Mouse (Mus musculus): ENCODE measurements around the gene Hspbap1. TPM values are rescaled to one million over a fixed set of nuclear protein-coding genes. Genes with fewer than 3 reads are reported as not detected.

Hspbap1 gene
- polyA plus RNA-seq, 1 experiment from 2014 or later, result 26.9 TPM

GRCm38 (mm10) chr16:35753926-35754325 is 16.2 kb upstream of the Hspbap1 start:
- DNase-seq (ENCODE audit: low spot score) (no peak), ATAC-seq (replicated peaks; ENCODE audit: insufficient number of reproducible peaks, low FRiP score, low TSS enrichment, low read depth) (no peak)
- H3K9ac ChIP-seq (replicated peaks; ENCODE audit: low read length), result no peak overlapping the region
- no peaks in the 10 kb centered on the region for H3K27me3 ChIP-seq (ENCODE audit: control insufficient read depth, insufficient read depth, low read length)
- H3K9me3 ChIP-seq (replicated peaks; ENCODE audit: control insufficient read depth, low read length), result no peaks in the 10 kb centered on the region
- no peaks in the 10 kb centered on the region for H3K36me3 ChIP-seq (replicated peaks; ENCODE audit: control insufficient read depth, insufficient read depth, low read depth, low read length)
- H3K4me1 ChIP-seq (ENCODE audit: control insufficient read depth, insufficient read depth, low read length), result no peaks in the 10 kb centered on the region
- 94% methylated on average over 5 of the region's 5 CpGs for WGBS
- no peak overlapping the region for H3K27ac ChIP-seq (replicated peaks; ENCODE audit: low read depth, low read length)
- H3K4me3 ChIP-seq (ENCODE audit: low read depth, low read length), result no peak overlapping the region
- H3K4me2 ChIP-seq (ENCODE audit: low read depth, low read length), result no peak overlapping the region

DNA sequence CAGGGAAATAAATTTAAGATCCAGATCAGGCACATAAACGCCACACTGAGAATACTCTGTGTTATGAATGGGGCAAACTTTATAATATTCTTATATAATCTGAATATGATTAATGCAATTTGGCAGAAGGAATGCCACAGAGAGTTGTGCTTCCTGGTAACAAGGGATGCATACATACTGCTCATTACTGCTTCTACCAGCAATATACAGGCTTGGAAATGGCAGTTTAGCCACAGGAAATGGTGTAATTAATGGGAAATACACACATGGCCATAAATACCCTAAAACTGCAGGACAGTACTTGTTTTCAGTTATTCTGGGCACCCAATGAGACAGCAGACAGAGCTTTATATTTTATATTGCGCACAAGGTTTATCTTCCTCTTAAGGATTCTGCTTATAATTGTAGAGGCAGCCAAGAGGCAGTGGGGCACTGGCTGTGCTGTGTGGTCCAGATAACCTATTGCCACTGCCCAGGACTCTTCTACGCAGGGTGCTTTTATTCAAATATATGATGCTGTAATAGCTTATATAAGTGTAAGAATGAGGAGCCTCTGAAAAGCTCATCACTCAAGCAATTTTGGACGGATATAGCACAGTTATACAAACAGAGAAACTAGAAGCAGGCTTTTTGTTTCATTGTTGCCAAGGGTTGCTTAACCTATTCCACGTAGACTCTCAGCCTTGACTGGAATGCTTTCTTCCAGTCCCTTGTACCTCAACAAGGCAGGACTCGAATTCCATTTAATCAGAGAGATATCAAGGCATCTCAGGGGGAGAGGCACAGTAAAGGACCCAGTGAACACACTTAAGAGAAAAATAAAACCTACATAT is 14.5 kb upstream of the Hspbap1 start:
- Histone ChIP-seq H3K4me1 (ENCODE audit: control insufficient read depth, insufficient read depth, low read length) (no peaks in the 10 kb centered on the region), H3K4me3 (ENCODE audit: low read depth, low read length) (no peak overlapping the region), H3K9ac (replicated peaks; ENCODE audit: low read length) (no peak overlapping the region), H3K27me3 (ENCODE audit: control insufficient read depth, insufficient read depth, low read length) (no peaks in the 10 kb centered on the region), H3K9me3 (replicated peaks; ENCODE audit: control insufficient read depth, low read length) (no peaks in the 10 kb centered on the region), H3K27ac (replicated peaks; ENCODE audit: low read depth, low read length) (no peak overlapping the region), H3K4me2 (ENCODE audit: low read depth, low read length) (no peak overlapping the region), H3K36me3 (replicated peaks; ENCODE audit: control insufficient read depth, insufficient read depth, low read depth, low read length) (no peaks in the 10 kb centered on the region)
- ATAC-seq (replicated peaks; ENCODE audit: insufficient number of reproducible peaks, low FRiP score, low TSS enrichment, low read depth) (no peak), DNase-seq (ENCODE audit: low spot score) (no peak)
- WGBS, result 89% methylated on average over 6 of the region's 6 CpGs

DNA sequence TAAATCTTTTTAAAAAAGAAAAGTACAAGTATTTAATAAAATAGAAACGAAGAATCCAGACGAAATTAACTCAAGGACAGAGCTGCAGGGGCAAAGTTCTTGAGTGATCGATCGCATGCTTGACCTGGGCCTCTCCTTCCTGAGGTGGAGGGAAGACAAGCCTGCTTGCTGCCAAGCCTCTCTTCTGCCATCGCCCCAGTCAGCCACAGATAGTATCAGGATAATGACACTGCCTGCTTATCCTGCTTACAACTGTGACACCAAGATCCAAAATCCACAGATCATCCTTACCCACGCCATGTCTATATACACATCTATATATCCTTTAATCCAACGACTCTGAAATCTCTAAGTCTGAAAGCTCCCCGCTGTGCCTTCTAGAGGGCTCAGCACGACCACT is 13.5 kb upstream of the Hspbap1 start:
- Histone ChIP-seq H3K9ac (replicated peaks; ENCODE audit: low read length) (no peak overlapping the region), H3K9me3 (replicated peaks; ENCODE audit: control insufficient read depth, low read length) (no peaks in the 10 kb centered on the region), H3K4me1 (ENCODE audit: control insufficient read depth, insufficient read depth, low read length) (no peaks in the 10 kb centered on the region), H3K4me3 (ENCODE audit: low read depth, low read length) (no peak overlapping the region), H3K27ac (replicated peaks; ENCODE audit: low read depth, low read length) (no peak overlapping the region), H3K4me2 (ENCODE audit: low read depth, low read length) (no peak overlapping the region), H3K36me3 (replicated peaks; ENCODE audit: control insufficient read depth, insufficient read depth, low read depth, low read length) (no peaks in the 10 kb centered on the region), H3K27me3 (ENCODE audit: control insufficient read depth, insufficient read depth, low read length) (no peaks in the 10 kb centered on the region)
- 85% methylated on average over 9 of the region's 9 CpGs for WGBS
- no peak for ATAC-seq (replicated peaks; ENCODE audit: insufficient number of reproducible peaks, low FRiP score, low TSS enrichment, low read depth)
- no peak for DNase-seq (ENCODE audit: low spot score)

DNA sequence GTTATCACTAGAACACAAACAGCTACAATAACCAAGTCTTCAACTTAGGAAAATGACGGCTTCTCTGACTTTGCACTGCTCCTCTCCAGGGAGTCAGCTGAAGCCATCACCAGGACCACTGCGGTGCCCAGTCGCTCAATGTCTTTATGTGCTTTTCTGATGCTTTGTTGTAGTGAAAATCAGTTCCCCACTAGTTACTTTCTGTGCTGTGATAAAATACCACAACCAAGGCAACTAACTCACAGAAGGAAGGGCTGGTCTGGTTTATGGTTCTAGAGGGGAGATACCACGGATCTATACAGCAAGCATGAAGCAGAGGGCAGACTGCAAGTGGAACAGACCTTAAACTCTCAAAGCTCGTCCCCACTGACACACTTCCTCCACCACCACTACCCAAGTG is 10.8 kb upstream of the Hspbap1 start:
- no peak for ATAC-seq (replicated peaks; ENCODE audit: insufficient number of reproducible peaks, low FRiP score, low TSS enrichment, low read depth)
- Histone ChIP-seq H3K27ac (replicated peaks; ENCODE audit: low read depth, low read length) (no peak overlapping the region), H3K36me3 (replicated peaks; ENCODE audit: control insufficient read depth, insufficient read depth, low read depth, low read length) (no peaks in the 10 kb centered on the region), H3K4me1 (ENCODE audit: control insufficient read depth, insufficient read depth, low read length) (no peaks in the 10 kb centered on the region), H3K4me3 (ENCODE audit: low read depth, low read length) (no peak overlapping the region), H3K9me3 (replicated peaks; ENCODE audit: control insufficient read depth, low read length) (no peaks in the 10 kb centered on the region), H3K27me3 (ENCODE audit: control insufficient read depth, insufficient read depth, low read length) (no peaks in the 10 kb centered on the region), H3K4me2 (ENCODE audit: low read depth, low read length) (no peak overlapping the region), H3K9ac (replicated peaks; ENCODE audit: low read length) (no peak overlapping the region)
- WGBS, result 88% methylated on average over 5 of the region's 5 CpGs
- no peak for DNase-seq (ENCODE audit: low spot score)

GRCm38 (mm10) chr16:35763590-35764296 is 6.4 kb upstream of the Hspbap1 start:
- 83% methylated on average over 11 of the region's 11 CpGs for WGBS
- no peak for ATAC-seq (replicated peaks; ENCODE audit: insufficient number of reproducible peaks, low FRiP score, low TSS enrichment, low read depth)
- H3K9ac ChIP-seq (replicated peaks; ENCODE audit: low read length), result no peak overlapping the region
- no peak overlapping the region for H3K4me3 ChIP-seq (ENCODE audit: low read depth, low read length)
- no peak overlapping the region for H3K27ac ChIP-seq (replicated peaks; ENCODE audit: low read depth, low read length)
- H3K36me3 ChIP-seq (replicated peaks; ENCODE audit: control insufficient read depth, insufficient read depth, low read depth, low read length), result no peaks in the 10 kb centered on the region
- no peak for DNase-seq (ENCODE audit: low spot score)
- peaks cover 2% of the 10 kb centered on the region; the same call in 1 of the 2 replicates for H3K4me1 ChIP-seq (ENCODE audit: control insufficient read depth, insufficient read depth, low read length)
- H3K9me3 ChIP-seq (replicated peaks; ENCODE audit: control insufficient read depth, low read length), result no peaks in the 10 kb centered on the region
- no peak overlapping the region for H3K4me2 ChIP-seq (ENCODE audit: low read depth, low read length)
- H3K27me3 ChIP-seq (ENCODE audit: control insufficient read depth, insufficient read depth, low read length), result no peaks in the 10 kb centered on the region

GRCm38 (mm10) chr16:35764941-35765340 is 5.2 kb upstream of the Hspbap1 start:
- 82% methylated on average over 1 of the region's 1 CpGs for WGBS
- no peaks in the 10 kb centered on the region for H3K36me3 ChIP-seq (replicated peaks; ENCODE audit: control insufficient read depth, insufficient read depth, low read depth, low read length)
- H3K27ac ChIP-seq (replicated peaks; ENCODE audit: low read depth, low read length), result no peak overlapping the region
- no peak overlapping the region for H3K4me2 ChIP-seq (ENCODE audit: low read depth, low read length)
- H3K9me3 ChIP-seq (replicated peaks; ENCODE audit: control insufficient read depth, low read length), result no peaks in the 10 kb centered on the region
- ATAC-seq (replicated peaks; ENCODE audit: insufficient number of reproducible peaks, low FRiP score, low TSS enrichment, low read depth) (no peak), DNase-seq (ENCODE audit: low spot score) (no peak)
- H3K4me1 ChIP-seq (ENCODE audit: control insufficient read depth, insufficient read depth, low read length), result peaks cover 2% of the 10 kb centered on the region; the same call in 1 of the 2 replicates
- no peaks in the 10 kb centered on the region for H3K27me3 ChIP-seq (ENCODE audit: control insufficient read depth, insufficient read depth, low read length)
- H3K4me3 ChIP-seq (ENCODE audit: low read depth, low read length), result no peak overlapping the region
- H3K9ac ChIP-seq (replicated peaks; ENCODE audit: low read length), result no peak overlapping the region

DNA sequence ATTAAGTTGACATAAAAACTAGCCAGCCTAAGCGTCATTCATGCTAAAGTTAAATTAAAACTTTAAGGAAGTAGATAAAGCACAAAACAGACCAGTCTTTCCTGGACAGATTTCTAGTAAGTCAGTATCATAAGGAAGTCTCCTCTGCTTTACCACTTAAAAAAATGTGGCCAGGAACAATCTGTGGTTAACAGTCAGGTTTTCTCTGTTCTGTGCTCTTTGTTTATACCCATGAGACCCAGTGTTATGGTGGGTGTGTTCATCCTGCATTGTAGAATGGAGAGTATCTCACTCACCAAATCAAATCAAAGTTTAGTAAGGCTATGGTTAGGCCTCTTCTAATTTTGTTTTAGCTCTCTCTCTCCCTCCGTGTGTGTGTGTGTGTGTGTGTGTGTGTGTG is 4.7 kb upstream of the Hspbap1 start:
- H3K4me3 ChIP-seq (ENCODE audit: low read depth, low read length), result no peak overlapping the region

DNA sequence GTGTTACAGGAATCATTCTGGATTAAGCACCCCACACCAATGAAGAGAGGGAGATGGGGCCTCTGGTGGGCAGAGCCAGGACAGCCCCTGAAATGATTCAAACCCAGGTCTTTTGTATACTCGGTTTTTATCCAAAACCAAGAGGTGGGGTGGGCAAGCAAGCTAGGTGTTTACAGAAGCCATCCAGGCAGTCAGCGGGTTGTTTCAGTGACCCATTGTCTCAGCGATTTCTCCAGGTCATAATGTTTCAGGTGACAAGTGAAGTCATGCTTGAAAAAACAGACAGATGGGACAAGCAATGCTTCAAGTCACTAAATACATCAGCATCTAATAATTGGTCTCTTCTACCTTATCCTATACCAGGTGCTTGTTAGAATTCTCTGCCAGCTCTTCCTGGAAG is 3.8 kb upstream of the Hspbap1 start:
- Histone ChIP-seq H3K4me3 (ENCODE audit: low read depth, low read length) (no peak overlapping the region), H3K9me3 (replicated peaks; ENCODE audit: control insufficient read depth, low read length) (no peaks in the 10 kb centered on the region), H3K36me3 (replicated peaks; ENCODE audit: control insufficient read depth, insufficient read depth, low read depth, low read length) (no peaks in the 10 kb centered on the region), H3K27me3 (ENCODE audit: control insufficient read depth, insufficient read depth, low read length) (no peaks in the 10 kb centered on the region), H3K9ac (replicated peaks; ENCODE audit: low read length) (no peak overlapping the region), H3K4me1 (ENCODE audit: control insufficient read depth, insufficient read depth, low read length) (peaks cover 2% of the 10 kb centered on the region; the same call in 1 of the 2 replicates), H3K27ac (replicated peaks; ENCODE audit: low read depth, low read length) (no peak overlapping the region), H3K4me2 (ENCODE audit: low read depth, low read length) (no peak overlapping the region)
- ATAC-seq (replicated peaks; ENCODE audit: insufficient number of reproducible peaks, low FRiP score, low TSS enrichment, low read depth) (no peak), DNase-seq (ENCODE audit: low spot score) (no peak)
- 87% methylated on average over 3 of the region's 3 CpGs for WGBS

More for the DNA sequence above, 4.7 kb upstream of the Hspbap1 start:
- DNase-seq (ENCODE audit: low spot score) (no peak), ATAC-seq (replicated peaks; ENCODE audit: insufficient number of reproducible peaks, low FRiP score, low TSS enrichment, low read depth) (no peak)
- H3K27ac ChIP-seq (replicated peaks; ENCODE audit: low read depth, low read length), result no peak overlapping the region
- H3K4me1 ChIP-seq (ENCODE audit: control insufficient read depth, insufficient read depth, low read length), result peaks cover 2% of the 10 kb centered on the region; the same call in 1 of the 2 replicates
- WGBS, result 92% methylated on average over 2 of the region's 2 CpGs
- no peak overlapping the region for H3K9ac ChIP-seq (replicated peaks; ENCODE audit: low read length)
- H3K4me2 ChIP-seq (ENCODE audit: low read depth, low read length), result no peak overlapping the region
- H3K27me3 ChIP-seq (ENCODE audit: control insufficient read depth, insufficient read depth, low read length), result no peaks in the 10 kb centered on the region
- H3K36me3 ChIP-seq (replicated peaks; ENCODE audit: control insufficient read depth, insufficient read depth, low read depth, low read length), result no peaks in the 10 kb centered on the region
- H3K9me3 ChIP-seq (replicated peaks; ENCODE audit: control insufficient read depth, low read length), result no peaks in the 10 kb centered on the region

Data from embryonic facial prominence, embryonic 11.5 days (tissue).